Mouse (Mus musculus) sigmoid colon, adult 10 weeks (tissue): ENCODE data around the gene Nudt21. TPM values are rescaled to one million over a fixed set of nuclear protein-coding genes. Genes with fewer than 3 reads are reported as not detected.

Experiments used
- polyA plus RNA-seq: library from polyadenylated mRNA; stranded (reverse); fragments of 350-450 nt; fragmentation: Illumina TruSeq; extraction: RNeasy Lipid Tissue Mini Kit (QIAGEN cat#74804); gene quantifications from one replicate; pipeline ENCODE4 v1.2.3, GENCODE M21; 2014; ENCODE audit warnings: low read depth, low replicate concordance

The Nudt21 gene
- polyA plus RNA-seq = 103 TPM

GRCm38 (mm10) chr8:94036944-94037524, at the start of gene Nudt21, which contains the start of gene Ogfod1:
TSS of gene Nudt21 (minus strand) at chr8:94037031.
TSS of gene Ogfod1 (plus strand) at chr8:94037198.

GRCm38 (mm10) chr8:94012013-94012951, 24.5 kb downstream of the Nudt21 start, which contains the start of gene Amfr:
TSS of gene Amfr (minus strand) at chr8:94012842.

Other genes with a start within 250 kb of the Nudt21 start
- 18.4 TPM for gene Gnao1, start 227.1 kb downstream of the Nudt21 start, polyA plus RNA-seq
- 141 TPM for gene Amfr, start 24.2 kb downstream of the Nudt21 start, polyA plus RNA-seq
- 26.4 TPM for gene Ogfod1, start 167 bp upstream of the Nudt21 start, polyA plus RNA-seq
- 6.8 TPM for gene Bbs2, start 61.9 kb upstream of the Nudt21 start, polyA plus RNA-seq
- not detected for gene Mt4, start 100.2 kb upstream of the Nudt21 start, polyA plus RNA-seq
- not detected for gene Mt3, start 115.6 kb upstream of the Nudt21 start, polyA plus RNA-seq
- gene Mt2, start 135.6 kb upstream of the Nudt21 start, polyA plus RNA-seq = 16.7 TPM
- 7.1 TPM for gene Mt1, start 142.1 kb upstream of the Nudt21 start, polyA plus RNA-seq
- 9.5 TPM for gene Nup93, start 177.5 kb upstream of the Nudt21 start, polyA plus RNA-seq